Mouse (Mus musculus): ENCODE results near the gene Gm9745.
"Not testable (repeated sequence)": the region's sequence is repeated elsewhere in the genome, so short reads cannot be mapped to it uniquely, and the experiment has no call there.

Gm9745 gene

DNA sequence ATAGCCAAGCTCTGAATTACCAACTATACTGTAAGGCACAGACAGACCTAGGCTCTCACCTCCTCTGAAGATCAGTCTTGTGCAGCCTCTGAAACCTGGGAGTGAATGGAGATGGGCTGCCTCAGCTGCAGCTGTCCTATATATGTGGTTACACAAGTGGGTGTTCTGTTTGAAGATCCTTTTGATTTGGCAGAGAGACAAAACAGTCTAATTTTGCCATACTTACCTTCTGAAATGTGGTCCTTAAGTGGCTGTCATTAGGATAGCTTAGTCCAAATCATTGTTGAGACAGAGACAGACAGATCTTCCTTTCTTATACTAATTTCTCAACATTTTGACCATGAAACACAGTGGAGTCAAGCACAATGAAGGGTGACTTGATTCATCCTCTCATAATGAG lies at the start of gene Gm9745:
Gene Gm9745 (minus strand): TSS at position 101 of the 400 bp plus-strand sequence.
- not testable (repeated sequence) for DNase-seq

DNA sequence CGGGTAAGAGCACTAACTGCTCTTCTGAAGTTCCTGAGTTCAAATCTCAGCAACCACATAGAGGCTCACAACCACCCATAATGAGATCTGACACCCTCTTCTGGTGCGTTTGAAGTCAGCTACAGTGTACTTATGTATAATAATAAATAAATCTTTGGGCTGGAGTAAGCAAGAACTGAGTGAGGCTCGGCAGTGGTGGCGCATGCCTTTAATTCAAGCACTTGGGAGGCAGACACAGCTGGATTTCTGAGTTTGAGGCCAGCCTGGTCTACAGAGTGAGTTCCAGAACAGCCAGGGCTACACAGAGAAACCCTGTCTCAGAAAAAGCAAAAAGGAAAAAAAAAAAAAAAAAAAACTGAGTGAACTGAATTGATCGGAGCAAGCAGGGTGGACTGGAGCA lies 49.2 kb upstream of the Gm9745 start:
- not testable (repeated sequence) for DNase-seq

DNA sequence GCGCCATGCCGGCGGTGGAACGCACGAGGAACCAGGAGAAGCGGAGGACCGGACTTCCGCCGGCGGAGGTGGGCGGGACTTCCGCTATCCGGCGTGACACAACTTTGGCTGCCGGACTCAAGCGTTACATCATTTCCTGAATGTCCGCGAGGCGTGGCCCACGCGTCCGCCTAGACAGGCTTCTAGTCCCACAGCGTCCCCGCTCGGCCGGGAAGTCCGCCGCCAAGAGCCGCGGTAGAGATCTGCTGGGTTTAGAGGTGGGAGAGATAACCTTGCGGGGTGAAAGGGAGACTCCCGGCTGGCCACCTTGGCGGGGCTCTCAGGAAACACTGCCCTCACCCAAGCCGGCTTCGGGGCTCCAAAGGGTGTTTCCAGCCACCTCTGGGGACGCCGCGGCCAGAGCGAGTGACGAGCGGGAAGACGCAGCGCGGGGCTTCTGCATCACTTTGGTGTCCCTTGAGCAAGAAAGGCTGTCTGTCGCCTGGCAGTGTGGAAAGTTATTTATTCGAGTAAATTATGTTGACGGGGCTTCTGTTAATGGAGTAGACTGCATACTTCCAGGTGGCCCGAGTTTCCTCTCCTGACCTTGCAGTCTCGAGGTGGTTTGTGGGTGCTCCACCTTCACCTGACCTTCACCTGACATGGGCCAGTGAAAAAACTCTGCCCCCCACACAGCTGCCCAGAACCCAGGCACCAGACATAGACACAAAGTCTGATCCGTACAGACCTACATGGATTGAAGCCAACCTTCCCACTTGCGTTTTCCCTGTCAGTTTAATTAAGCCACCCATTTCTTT lies 48.2 kb upstream of the Gm9745 start, which contains the start of gene Gtpbp4:
Gene Gtpbp4 (minus strand): TSS at position 94 of the 797 bp plus-strand sequence.
- DNase-seq, result peak; percentile 97

DNA sequence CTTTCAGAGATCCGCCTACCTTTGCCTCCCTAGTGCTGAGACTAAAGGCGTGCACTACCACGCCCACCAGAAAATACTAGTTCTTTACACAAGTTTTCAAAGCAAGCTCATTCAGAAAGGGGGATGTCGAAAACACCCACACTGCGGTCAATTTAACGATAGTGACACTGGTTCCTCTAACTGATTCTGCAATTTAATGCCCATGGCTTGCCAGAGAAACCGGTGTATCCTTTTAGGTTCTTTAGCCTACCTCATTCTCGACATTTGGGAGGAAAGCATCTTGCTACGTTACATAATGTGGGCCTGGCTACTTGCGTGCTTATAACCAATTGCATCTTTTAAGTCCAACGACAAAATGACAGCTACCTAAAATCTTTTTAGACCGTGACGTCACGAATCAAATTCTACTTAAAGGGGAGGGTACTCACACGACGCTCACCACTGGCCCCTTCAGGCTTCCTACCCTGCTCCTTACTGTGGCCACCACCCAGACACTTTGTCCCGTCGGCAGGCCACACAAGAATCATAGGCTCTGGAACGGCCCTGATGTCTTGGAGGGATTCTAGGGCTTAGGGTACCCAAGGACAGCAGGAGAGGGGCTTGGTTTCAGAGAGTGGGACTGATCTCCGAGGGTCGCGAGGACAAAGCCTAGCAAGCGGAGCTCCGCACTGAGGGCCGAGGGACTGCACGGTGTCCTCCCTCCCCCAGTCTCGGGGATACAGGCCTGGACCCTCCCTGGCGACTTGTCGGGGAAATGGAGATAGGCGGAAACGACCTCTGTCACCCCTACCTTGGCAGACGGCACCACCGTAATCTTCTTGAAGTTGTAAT lies 47.3 kb upstream of the Gm9745 start:
- peak; percentile 6 for DNase-seq

DNA sequence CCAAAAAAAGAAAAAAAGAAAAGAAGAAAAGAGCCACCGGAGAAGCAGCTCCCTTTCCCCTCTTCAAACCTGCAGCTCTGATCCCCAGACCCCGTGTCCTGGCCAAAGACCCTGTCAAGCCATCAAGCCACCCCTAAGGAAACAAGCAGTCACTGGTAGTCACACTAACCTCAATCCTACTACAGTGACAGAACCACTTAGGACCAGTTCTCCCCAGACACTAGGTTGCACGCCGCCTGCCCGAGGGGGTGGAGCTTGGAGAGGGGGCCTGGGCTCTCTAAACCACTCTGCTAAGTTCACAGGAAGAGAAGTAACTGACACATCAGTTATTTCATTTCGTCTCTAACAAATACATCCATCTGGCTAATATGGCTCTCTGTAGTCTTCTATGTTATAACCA lies 44.2 kb upstream of the Gm9745 start:
- DNase-seq, result no peak

DNA sequence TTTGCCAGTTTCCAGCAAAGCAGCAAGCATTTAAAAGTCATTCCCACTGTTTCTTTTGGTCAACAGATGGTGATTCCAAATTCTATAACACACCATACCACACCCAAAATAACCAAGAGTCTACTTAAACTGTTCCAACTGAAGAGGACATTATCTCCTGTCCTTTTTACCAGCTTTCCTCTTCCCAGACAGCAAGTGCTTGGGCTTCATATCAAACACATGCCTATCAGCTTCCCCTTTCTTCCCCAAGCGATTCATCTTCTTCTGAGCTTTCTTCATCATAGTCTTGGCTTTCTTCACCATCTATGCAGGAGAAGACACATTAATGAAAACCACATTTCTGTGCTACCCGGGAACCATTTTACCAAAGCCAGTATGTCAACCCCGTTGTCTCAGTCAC lies 24.9 kb upstream of the Gm9745 start:
- no peak for DNase-seq

DNA sequence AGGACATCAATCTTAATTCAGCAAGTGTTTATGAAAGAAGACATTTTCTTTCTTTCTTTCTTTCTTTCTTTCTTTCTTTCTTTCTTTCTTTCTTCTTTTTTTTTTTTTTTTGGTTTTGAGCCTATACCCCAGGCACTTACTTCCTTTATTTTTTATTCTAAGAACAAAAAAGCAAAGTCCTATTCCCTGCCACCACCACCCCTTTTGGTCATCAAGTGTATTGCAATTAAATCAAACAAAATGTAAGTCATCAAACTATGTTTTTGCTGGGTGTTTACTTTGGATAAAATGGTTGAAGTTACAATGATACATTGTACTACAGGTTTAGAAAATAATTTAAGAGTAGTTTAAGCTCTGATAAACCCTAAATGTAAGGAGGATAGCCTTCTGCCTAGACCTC lies 24.3 kb upstream of the Gm9745 start:
- no peak for DNase-seq

DNA sequence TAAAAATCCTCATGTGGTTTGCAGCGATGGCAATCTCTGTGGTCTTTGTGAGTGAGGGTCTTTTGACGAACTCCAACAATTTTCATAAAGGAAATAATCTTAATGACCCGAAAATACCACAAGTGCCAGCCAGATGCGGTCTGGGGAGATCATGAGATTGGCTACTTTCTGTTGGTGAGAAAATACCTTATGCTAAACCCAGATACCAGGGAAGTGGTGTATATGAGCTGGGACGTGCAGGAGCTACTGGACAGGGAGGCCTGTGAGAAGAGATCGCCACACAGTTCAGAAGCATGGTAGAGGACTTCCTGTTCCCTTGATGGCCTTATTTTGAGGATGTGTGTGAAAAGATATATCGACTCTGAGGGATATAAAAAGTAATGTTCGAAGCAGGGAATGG lies 19.7 kb upstream of the Gm9745 start:
- DNase-seq, result no peak

DNA sequence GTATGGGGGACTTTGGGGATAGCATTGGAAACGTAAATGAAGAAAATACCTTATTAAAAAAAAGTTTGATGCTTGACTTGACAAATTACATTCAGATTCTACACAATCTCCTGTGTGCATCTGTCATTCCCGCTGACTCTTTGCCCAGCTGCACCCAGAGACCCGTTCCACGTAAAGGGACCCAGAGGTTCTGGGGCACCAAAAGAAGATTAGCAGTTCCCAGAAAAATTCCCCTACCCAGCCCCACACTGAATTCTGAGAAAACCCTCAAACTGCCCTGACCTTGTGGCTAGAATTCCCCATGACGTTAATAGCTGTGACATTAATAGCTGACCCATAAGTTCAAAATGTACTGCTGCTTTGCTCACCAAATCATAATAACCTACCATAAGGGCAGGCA lies 17.2 kb upstream of the Gm9745 start:
- no peak for DNase-seq

DNA sequence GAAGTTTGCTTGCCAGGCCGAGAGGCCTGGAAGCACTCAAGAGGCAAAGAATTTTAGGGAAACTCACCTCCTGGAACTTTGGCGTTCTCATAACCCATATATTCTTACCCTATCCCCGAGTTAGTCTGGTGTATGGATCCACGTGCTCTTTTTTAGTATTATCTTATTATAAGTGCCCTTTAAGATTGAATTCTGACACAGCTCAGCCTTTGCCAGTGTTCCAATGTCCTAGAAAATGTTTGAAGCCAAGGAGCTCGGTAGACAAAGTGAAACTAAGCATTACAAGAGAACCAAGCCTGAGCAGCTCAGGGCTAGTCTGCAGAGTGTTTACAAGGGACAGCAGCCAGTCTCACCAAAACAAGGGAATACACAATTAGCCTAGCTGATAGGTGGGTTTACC lies 14.2 kb upstream of the Gm9745 start:
- DNase-seq, result not testable (repeated sequence)

DNA sequence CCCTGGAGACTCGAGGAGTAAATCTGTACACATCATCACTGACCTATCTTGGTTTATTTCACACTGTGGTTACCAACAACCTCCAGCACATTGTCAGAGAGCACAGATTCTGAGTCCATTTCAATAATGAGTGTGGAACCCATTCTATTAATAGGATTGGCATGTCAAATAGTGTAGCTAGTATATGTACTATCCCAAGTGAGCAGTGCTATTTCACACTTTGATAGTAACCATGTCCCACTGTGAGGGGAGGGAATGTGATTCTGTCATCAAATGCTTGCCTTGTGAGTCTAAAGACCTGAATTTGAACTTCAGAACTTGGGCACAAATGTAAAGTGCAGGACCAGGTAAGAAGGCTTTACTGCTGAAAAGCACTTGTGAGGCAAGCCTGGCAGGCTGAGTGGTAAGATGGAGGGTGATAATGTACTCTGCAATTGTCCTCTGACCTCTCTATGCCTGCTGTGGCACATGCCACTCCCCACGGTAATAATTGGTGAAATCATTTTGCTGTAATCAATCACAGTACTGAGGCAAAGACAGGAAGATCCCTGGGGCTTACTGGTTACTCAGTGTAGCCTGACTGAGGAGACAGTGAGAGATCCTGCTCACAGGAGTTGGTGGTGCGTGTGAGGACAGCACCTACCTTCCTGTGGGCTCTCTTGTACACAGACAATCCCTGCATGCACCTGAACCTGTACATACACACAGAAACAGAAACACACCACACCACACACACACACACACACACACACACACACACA lies 13.3 kb upstream of the Gm9745 start:
- not testable (repeated sequence) for DNase-seq

DNA sequence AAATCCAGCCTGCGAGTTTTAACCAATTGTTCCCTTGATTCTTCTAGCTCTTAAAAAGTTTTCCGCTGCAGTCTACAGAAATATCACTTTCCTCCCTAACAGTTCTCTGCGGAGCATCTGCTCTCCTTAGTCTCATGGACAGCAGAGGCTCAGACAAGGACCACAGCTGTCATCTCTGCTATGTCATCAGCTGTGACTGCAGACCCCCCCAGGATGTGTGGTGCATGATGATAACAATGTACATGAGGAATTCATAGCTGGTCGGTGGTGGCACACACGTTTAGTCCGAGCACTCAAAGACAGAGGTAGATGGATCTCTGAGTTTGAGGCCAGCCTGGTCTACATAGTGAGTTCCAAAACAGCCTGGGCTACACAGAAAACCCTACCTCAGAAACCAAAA lies 11.5 kb upstream of the Gm9745 start:
- not testable (repeated sequence) for DNase-seq

DNA sequence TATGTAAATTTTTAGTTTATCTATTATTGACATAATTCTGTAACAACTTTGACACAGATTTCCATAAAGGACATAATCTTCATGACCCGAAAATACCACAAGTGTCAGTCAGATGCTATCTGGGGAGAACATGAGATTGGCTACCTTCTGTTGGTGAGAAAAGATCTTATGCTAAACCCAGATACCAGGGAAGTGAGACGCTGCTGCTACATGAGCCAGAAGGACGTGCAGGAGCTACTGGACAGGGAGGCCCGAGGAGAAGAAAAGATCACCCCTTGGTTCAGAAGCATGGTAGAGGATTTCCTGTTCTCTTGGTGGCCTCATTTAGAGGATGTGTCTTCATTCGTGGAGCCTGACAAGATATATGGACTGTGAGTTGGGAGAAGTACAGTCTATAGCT lies 11.0 kb upstream of the Gm9745 start:
- not testable (repeated sequence) for DNase-seq

DNA sequence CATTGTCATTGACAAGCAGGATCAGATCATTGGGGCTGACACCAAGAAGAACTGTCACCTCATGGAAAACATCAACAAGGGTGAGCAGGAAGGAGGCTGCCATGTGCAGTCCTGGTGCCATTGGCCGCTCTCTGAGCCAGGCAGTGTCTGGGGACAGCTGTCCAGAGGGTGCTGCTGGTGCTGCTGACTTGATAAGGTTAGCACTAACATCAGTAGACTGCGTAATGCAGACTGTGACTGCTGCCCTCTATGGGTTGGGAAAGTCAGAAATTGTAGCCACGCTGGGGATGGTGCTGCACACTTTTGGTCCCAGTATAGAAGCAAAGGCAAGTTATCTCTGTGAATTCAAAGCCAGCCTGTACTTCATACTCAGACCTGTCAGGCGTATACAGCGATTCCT lies 8.8 kb upstream of the Gm9745 start:
- not testable (repeated sequence) for DNase-seq

DNA sequence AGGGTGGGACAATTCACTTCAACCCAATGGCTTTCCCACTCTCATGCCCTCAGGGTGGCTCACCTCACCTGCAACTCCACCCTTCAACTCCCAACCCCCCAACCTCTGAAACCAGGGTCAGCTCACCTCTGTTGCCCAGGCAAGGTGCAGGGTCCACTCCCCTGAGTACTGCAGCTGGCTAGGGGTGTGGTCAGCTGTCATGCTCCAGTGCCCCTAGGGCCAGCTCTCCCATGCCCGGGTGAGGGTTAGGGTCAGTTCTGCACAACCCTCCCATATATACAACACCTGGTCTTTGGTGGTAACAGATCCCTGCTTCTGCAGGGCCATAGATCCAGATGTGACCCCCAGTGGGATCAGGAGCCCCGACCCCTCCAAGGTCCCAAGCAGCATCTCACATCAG lies 7.1 kb upstream of the Gm9745 start:
- DNase-seq, result not testable (repeated sequence)

DNA sequence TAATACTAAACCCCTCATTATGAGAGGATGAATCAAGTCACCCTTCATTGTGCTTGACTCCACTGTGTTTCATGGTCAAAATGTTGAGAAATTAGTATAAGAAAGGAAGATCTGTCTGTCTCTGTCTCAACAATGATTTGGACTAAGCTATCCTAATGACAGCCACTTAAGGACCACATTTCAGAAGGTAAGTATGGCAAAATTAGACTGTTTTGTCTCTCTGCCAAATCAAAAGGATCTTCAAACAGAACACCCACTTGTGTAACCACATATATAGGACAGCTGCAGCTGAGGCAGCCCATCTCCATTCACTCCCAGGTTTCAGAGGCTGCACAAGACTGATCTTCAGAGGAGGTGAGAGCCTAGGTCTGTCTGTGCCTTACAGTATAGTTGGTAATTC lies 4.5 kb upstream of the Gm9745 start, which contains the start of gene Idi2:
Gene Idi2 (plus strand): TSS at position 301 of the 400 bp plus-strand sequence.
- DNase-seq, result not testable (repeated sequence)

DNA sequence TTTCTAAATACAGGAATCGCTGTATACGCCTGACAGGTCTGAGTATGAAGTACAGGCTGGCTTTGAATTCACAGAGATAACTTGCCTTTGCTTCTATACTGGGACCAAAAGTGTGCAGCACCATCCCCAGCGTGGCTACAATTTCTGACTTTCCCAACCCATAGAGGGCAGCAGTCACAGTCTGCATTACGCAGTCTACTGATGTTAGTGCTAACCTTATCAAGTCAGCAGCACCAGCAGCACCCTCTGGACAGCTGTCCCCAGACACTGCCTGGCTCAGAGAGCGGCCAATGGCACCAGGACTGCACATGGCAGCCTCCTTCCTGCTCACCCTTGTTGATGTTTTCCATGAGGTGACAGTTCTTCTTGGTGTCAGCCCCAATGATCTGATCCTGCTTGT lies 4.2 kb downstream of the Gm9745 start:
- DNase-seq, result not testable (repeated sequence)

DNA sequence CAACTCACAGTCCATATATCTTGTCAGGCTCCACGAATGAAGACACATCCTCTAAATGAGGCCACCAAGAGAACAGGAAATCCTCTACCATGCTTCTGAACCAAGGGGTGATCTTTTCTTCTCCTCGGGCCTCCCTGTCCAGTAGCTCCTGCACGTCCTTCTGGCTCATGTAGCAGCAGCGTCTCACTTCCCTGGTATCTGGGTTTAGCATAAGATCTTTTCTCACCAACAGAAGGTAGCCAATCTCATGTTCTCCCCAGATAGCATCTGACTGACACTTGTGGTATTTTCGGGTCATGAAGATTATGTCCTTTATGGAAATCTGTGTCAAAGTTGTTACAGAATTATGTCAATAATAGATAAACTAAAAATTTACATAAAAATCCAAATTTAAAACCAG lies 6.3 kb downstream of the Gm9745 start:
- DNase-seq, result not testable (repeated sequence)

DNA sequence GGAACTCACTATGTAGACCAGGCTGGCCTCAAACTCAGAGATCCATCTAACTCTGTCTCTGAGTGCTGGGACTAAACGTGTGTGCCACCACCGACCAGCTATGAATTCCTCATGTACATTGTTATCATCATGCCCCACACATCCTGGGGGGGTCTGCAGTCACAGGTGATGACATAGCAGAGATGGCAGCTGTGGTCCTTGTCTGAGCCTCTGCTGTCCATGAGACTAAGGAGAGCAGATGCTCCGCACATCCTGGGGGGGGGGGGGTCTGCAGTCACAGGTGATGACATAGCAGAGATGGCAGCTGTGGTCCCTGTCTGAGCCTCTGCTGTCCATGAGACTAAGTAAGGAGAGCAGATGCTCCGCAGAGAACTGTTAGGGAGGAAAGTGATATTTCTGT lies 6.9 kb downstream of the Gm9745 start:
- DNase-seq, result not testable (repeated sequence)

DNA sequence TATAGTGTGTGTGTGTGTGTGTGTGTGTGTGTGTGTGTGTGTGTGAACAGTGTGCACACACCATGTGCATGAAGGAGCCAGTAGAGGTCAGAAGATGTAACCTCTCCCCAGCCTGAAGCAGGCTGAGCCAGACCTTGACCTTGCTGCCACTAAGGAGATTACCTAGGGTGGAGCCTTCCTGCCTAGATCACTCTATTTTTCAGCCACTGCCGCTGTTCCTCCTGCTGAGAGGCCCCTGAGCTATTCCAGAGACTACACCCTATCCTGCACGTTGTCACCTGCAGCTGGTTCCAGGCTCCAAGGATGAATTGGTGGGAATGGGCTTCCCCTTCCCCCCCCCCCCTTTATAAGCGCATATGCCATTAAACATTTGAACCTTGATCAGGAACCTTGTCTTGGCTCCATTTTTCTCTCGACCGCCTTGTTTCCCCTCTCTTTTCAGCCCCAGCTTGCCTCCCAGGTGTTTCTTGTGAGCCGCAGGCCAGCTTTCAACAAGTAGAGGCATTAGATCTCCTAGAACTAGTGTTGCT lies 10.4 kb downstream of the Gm9745 start:
- not testable (repeated sequence) for DNase-seq

DNA sequence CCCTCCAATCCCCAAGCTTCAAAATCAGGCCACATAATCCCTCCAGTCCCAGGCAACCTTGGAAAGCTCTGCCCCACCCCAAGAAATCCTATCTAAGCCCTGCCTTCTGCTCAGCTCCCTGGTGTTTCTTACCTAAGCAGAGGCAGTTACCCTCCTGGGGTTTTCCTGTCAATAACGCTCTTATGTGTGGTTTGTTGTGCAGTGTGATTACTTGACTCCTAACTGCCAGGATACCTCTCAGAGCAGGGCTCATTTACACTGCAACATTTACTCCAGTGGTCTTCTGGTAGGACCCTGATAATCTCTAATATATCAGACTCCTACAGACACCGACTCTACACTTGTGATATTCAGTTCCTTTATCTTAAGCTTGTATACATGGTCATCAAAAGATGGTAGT lies 14.5 kb downstream of the Gm9745 start:
- DNase-seq, result no peak

DNA sequence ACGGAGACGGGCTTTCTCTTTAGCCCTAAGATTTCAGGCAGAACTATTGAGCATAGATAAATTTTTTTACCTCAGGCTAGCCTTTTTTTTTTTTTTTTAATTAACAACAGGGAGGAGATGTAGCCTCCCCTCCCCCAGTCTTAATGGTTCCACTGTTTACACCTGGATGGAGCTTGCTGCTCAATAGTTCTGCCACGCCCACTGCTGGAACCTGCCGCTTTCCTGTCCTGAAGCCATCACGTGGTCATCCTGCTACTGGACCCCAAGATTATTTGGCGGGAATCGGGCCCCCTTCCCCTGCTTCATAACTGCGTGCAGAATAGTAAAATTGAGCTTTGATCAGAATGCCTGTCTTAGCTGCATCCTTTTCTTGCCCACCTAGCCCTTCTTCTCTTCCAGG lies 34.1 kb downstream of the Gm9745 start:
- not testable (repeated sequence) for DNase-seq

DNA sequence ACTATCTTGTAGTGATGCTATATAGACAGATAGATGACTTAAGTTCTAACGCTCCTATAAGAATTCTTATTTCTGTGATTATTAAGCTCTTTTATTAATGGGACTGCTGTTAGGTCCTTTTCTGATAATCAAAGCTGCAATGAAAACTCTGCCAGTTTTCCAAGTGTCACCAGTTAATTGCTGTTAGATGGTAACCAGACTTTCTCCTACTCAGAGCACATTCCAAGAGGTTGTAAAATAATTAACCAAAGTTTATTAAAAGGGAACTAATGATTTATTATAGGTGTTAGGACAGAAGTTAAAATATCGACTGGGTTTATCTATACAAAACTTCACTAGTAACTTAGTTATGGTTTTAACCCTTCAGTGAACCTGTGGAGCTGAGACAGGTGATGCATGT lies 42.0 kb downstream of the Gm9745 start:
- not testable (repeated sequence) for DNase-seq

Measured in layer of hippocampus, adult 9-11 months (tissue).